Mouse (Mus musculus) gastrocnemius, adult 2 months (tissue): ENCODE results near the gene Ptk7. TPM values are rescaled to one million over a fixed set of nuclear protein-coding genes. Genes with fewer than 3 reads are reported as not detected.

Experiments
- DNase-seq: peaks from one replicate; pipeline ENCODE4 v3.0.0; 2022
- H3K27ac ChIP-seq: fragments of 200-600 bp; 2 replicates; pipeline ENCODE4 v1.8.1; 2022; ENCODE audit warnings: mild to moderate bottlenecking
- H3K4me3 ChIP-seq: fragments of 200-600 bp; 2 replicates; pipeline ENCODE4 v1.8.1; 2022; ENCODE audit warnings: mild to moderate bottlenecking, moderate library complexity
- CTCF ChIP-seq: fragments of 200-600 bp; IDR thresholded peaks from 2 replicates; pipeline ENCODE4 v1.8.1; 2022; ENCODE audit warnings: antibody characterized with exemption, mild to moderate bottlenecking, moderate library complexity
- intact Hi-C: fragments of 180-260 bp; cut with DNase I; formaldehyde crosslinking; loops from one replicate; pipeline ENCODE4 v1.15.1; 2025
- microRNA-seq: library from miRNA; unstranded; fragments of <30 nt; microRNA quantifications from one replicate; pipeline ENCODE4 v1.2.0, GENCODE M21; 2021
- total RNA-seq, 2 experiments: library from RNA; stranded (reverse); gene quantifications; 2 replicates each; pipeline ENCODE4 v1.2.3; 2021

The Ptk7 gene
- total RNA-seq, 2 experiments from 2014 or later = 0.28 to 0.78 TPM

GRCm38 (mm10) chr17:46521174-46521573, 108.1 kb downstream of the Ptk7 start:
- DNase-seq = no peak
- H3K27ac ChIP-seq = no peak overlapping the region
- intact Hi-C loops = no loop called here
- TF ChIP-seq CTCF = no peak
- H3K4me3 ChIP-seq = no peak overlapping the region

- intact Hi-C loops = no loop called here
- DNase-seq = no peak
- Histone ChIP-seq H3K4me3 (no peak overlapping the region), H3K27ac (no peak overlapping the region)
- TF ChIP-seq CTCF = no peak
These were observed 108.8 kb downstream of the Ptk7 start for GRCm38 (mm10) chr17:46520385-46520979.

GRCm38 (mm10) chr17:46519971-46520370, 109.3 kb downstream of the Ptk7 start:
- intact Hi-C loops = no loop called here
- Histone ChIP-seq H3K4me3 (no peak overlapping the region), H3K27ac (no peak overlapping the region)
- TF ChIP-seq CTCF = no peak
- no peak for DNase-seq

Small RNAs within 50 kb of the gene (microRNA-seq; reads per million reads assigned to microRNA genes)
- gene Mir6976 = not detected

Other genes with a start within 250 kb of the Ptk7 start
- gene Zfp318, start 245.8 kb downstream of the Ptk7 start, total RNA-seq = 10 to 100 TPM; 14.1 to 17.4 TPM
- under 1 TPM; 0.33 to 0.66 TPM for gene Crip3, start 200.6 kb downstream of the Ptk7 start, total RNA-seq
- gene Slc22a7, start 191.0 kb downstream of the Ptk7 start, total RNA-seq = not detected
- gene Ttbk1, start 141.8 kb downstream of the Ptk7 start, total RNA-seq = under 1 TPM; 0.08 to 0.22 TPM
- gene Dnph1, start 132.8 kb downstream of the Ptk7 start, total RNA-seq = 1 to 10 TPM; 5.2 to 5.7 TPM
- 10 to 100 TPM; 13.8 to 15.5 TPM for gene Cul9, start 83.1 kb downstream of the Ptk7 start, total RNA-seq
- gene Srf, start 73.3 kb downstream of the Ptk7 start, total RNA-seq = 10 to 100 TPM; 82.4 to 89.3 TPM
- 10 to 100 TPM; 10.9 to 13.1 TPM for gene Klc4, start 16.5 kb upstream of the Ptk7 start, total RNA-seq
- gene Mrpl2, start 16.7 kb upstream of the Ptk7 start, total RNA-seq = 100 to 1,000 TPM in 1 of 2 experiments, 10 to 100 TPM in 1; 82.7 to 120 TPM
- gene Cul7, start 20.8 kb upstream of the Ptk7 start, total RNA-seq = 1 to 10 TPM; 2.9 to 5.6 TPM
- gene Rrp36, start 44.8 kb upstream of the Ptk7 start, total RNA-seq = 10 to 100 TPM in 1 of 2 experiments, 1 to 10 TPM in 1; 7.9 to 12.6 TPM
- 10 to 100 TPM; 34.6 to 49.1 TPM for gene Mea1, start 49.3 kb upstream of the Ptk7 start, total RNA-seq
- 100 to 1,000 TPM in 1 of 2 experiments, 10 to 100 TPM in 1; 83.0 to 108 TPM for gene Klhdc3, start 51.4 kb upstream of the Ptk7 start, total RNA-seq
- gene Ppp2r5d, start 75.6 kb upstream of the Ptk7 start, total RNA-seq = 10 to 100 TPM; 30.0 to 33.1 TPM
- gene Pex6, start 82.0 kb upstream of the Ptk7 start, total RNA-seq = 10 to 100 TPM; 13.4 to 21.8 TPM
- 1 to 10 TPM; 1.7 to 4.8 TPM for gene Gnmt, start 99.7 kb upstream of the Ptk7 start, total RNA-seq
- 1 to 10 TPM; 8.3 to 9.3 TPM for gene Cnpy3, start 122.7 kb upstream of the Ptk7 start, total RNA-seq
- not detected for gene Ptcra, start 134.2 kb upstream of the Ptk7 start, total RNA-seq
- 10 to 100 TPM; 31.3 to 33.2 TPM for gene 2310039H08Rik, start 143.1 kb upstream of the Ptk7 start, total RNA-seq
- 10 to 100 TPM; 34.9 to 55.9 TPM for gene Rpl7l1, start 153.2 kb upstream of the Ptk7 start, total RNA-seq
- 10 to 100 TPM; 11.9 to 13.4 TPM for gene Bicral, start 229.0 kb upstream of the Ptk7 start, total RNA-seq